Mouse (Mus musculus): Measurements from ENCODE around the gene Them7.

Gene Them7

DNA sequence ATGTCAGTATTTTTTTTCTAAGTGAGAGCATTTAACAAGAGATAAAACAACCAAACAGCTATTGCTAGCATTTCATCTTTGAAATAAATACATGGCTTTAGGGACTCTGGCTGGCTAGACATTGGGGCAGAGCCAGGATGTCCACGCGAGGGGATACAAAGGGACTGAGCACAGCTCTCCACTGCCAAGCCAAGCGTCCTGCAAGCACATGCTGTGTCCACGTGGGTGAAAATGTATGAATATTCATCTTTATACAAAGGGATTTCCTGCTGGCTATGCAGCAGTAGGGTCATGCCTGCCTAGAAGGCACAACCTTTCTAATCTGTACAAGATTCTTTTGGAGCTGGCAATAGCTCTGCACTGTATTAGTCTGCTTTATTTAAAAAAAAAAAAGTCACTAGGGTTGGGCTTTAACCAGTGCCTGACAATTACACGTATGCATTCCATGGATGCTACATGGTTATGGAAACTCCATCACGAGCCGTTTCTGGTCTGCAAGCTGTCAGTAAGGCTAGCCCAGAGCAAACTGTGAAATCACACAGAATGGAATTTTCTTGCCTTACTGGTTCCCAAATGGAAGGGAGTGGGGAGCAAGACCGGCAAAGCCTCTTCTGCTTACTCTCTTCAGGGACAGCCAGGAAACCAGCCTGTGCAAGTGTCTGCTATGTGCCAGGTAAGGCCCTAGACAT lies 192.7 kb downstream of the Them7 start:
- no peak for DNase-seq (ENCODE audit: low spot score in 2 of 2)

DNA sequence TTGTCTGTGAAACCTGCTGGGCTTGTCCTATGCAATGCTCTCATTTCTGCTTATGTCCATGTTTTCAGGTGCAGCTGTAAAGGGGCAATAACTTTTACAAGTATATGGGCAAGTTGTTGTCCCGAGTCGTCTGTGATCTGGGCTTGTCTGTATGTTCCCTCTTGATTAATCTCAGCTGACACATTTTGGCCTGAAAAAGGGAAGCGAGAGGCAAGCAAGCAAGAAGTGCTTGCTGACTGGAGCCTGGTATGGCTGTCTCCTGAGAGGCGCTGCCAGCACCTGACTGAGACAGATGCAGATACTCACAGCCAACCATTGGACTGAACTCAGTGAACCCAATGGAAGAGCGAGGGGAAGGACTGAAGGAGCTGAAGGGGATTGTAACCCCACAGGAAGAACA lies 193.5 kb downstream of the Them7 start:
- DNase-seq (ENCODE audit: low spot score in 2 of 2): peak in 1 of 2 experiments; percentile 5

DNA sequence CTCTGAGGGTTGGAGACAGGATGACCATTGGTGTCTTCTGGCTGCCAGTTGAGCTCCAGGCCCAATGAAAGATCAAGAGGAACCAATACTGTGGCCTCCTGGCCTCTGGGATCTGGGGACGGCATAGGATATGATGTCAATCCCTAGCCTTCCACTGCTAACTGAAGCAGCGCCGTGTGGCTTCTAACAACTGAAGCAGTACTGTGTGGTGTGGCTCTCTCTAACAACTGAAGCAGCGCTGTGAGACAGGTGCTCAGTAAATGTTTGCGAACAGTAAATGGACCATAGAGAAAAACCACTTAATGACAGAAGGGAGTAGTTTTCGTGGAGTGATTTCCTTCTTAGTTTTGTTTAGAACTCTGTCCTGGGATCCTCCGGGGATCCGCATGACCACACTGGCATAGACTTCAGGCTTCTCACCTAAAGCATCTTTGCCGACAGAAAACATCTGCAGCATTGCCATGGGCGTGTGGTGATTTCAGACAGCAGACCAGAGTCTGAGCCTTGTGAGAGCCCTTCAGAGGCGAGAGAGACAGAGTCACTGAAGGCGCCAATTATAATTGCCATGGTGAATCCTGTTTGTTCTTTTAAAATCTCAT lies 194.6 kb downstream of the Them7 start:
- DNase-seq (ENCODE audit: low spot score in 2 of 2): no peak

DNA sequence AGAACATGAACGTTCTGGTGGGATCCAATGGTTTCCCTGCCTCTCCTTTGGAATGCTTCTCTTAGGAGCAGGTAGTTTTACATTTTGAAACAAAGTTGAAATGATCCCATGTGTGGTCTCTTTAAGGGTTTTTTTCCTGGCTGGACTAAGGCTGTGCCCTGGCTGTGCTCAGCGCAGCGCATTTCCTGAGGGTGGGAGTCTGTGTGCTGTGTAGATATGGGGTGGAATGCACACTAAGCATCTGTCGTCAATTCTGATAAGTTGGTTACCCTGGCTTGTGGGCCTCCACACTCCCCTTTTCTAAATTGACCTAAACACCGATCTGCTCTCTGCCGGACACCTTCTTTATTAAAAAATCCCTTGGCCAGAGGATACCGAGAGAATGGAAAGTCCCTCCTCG lies 203.3 kb downstream of the Them7 start:
- DNase-seq (ENCODE audit: low spot score in 2 of 2): no peak

DNA sequence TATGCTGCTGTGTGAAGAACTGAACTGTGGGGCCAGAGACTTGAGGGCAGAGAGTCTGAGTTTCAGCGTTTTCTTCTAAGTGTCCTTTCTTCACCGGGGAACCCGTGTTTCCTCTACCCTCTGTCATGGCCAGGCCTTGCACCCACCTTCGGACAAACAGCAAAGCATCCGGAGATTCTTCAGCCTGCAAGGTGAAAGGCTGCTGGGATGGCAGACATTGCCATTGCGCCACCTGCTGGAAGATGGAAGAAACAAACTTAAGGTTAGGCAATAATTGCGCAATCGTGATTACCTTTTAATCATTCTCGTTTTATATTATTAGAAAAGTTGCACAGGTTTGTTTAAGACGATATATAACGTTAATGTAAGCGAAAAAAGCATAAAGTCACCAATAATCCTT lies 203.9 kb downstream of the Them7 start:
- DNase-seq (ENCODE audit: low spot score in 2 of 2): peak; percentile 8 to 18

DNA sequence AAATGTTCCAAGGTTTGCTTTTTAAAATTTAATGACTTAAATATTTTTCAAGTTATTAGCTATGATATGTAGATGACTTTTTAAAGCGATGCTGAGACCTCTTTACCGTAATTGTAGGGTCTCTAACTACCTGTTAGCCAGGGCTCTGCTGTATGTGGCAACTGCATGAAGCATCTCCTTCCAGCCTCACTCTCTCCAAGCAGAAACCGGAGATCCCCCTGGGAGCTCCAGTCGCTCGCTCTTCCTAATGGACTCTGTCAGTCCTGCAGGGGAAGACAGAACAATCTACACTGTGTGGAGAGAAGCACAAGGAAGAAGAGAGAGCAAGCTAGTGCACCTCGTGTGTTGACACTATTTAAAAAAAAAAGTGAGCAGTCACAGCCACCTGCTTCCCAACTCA lies 204.3 kb downstream of the Them7 start:
- no peak for DNase-seq (ENCODE audit: low spot score in 2 of 2)
